Mouse (Mus musculus) monocyte, adult 5-6 weeks (primary cell): ENCODE data around the gene Cd300e. TPM values are rescaled to one million over a fixed set of nuclear protein-coding genes. Genes with fewer than 3 reads are reported as not detected.

Experiments used
- ATAC-seq: fragments of 153-309, 156-312 bp; replicated peaks from 2 replicates; pipeline ENCODE4 v1.8.0; 2017; ENCODE audit warnings: mild to moderate bottlenecking; ENCODE audit not compliant: low TSS enrichment, insufficient number of reproducible peaks, severe bottlenecking, poor library complexity, low FRiP score
- total RNA-seq: library from RNA; stranded (forward); fragments of 200-1000, 200-491, 200-594 nt; gene quantifications from 3 replicates; pipeline ENCODE4 v1.2.3, GENCODE M21; 2017

The Cd300e gene
- total RNA-seq, 1 experiment from 2014 or later, result 198 TPM

DNA sequence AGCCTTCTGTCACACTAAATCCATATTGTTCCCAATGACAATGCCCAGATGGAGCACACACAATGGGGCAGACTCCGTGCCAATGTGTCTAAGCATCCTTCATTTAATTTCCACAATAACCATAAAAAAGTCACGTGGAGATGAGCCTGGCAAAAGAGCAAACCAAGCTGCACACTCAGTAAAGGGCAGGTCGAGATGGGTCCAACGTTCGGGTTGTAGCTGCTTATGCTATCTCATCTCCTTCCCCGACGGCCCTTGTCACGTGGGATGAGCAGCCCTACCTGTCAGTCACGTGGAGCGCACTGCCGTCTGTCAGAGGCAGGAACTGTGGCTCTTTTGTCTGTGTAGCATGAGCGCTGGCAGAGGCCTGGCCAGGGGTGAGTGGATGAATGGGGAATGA is 22.6 kb upstream of the Cd300e start:
- ATAC-seq, result no peak

DNA sequence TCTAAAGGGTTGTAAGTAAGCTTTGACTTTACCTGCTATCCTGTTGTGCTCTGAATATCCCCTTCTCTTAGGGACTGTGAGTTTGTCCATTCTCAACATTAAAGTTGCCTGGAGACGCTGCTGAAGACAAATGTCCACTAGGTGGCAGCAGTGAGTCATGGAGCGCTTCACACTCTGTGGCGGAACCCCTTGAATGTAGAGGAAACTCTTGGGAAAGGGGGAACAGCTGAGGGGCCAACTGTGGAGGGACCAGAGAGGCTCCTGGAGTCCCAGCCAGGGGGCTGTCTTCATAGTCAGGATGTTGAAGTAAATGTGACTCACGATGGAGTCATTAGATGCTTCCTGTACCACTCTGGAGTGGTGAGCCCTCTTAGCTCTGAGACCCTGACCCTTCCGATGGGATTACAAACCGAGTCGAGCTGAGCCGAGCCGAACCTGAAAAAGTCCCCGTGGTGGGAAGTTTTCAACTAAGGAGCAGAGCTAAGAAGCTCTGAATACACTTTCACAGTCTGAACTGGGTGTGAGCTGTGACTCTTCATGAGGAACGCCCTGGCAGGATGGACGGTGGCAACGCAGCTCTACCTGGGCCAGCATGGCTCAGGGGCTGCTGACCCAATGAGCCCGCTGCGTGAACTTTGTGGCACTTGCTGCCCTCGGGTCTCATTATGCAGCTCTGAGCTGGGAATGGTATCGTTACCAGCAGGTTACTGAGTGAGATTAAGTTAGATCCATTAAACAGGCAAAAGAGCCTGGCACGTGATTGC is 21.6 kb upstream of the Cd300e start:
- peak; percentile 48; the same call in 1 of the 2 replicates for ATAC-seq

- ATAC-seq, result no peak
Measured at GRCm38 (mm10) chr11:115082196-115082595, 20.2 kb upstream of the Cd300e start.

DNA sequence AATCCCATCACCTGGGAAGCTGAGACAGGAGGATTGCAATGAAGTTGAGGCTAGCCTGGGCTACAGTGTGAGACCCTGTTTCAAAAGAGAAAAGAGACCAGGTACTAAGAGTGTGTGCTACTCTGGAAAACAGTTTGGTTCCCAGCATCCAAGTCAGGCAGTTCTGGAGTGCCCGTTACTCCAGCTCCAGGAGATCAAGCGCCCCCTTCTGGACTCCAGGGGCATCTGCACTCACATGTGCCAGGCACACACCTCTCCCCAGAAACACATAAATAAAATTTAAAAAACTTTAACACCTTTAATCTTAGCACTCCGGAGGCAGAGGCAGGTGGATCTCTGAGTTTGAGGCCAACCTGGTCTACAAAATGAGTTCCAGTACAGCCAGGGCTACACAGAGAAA is 19.4 kb upstream of the Cd300e start:
- ATAC-seq, result no peak

- ATAC-seq, result peak; percentile 71
Measured at GRCm38 (mm10) chr11:115080886-115081285, 18.9 kb upstream of the Cd300e start.

DNA sequence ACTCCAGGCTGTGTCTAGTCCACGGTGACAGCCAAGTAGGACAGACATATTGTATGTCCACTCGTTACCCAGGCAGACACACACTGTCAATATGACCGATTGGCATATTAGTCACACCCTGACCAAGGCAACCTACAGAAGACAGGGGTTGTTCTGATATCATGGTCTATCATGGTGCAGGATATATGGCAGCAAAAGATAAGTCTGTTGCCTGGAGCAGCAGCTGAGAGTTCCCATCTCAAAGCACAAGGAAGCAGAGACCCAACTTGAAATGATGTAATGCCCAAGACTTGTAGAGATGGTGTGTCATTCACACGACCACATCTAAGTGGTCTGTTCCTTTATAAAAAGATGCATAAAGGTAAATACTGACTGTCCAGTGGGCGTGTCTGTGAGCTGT is 16.7 kb upstream of the Cd300e start:
- ATAC-seq, result no peak

DNA sequence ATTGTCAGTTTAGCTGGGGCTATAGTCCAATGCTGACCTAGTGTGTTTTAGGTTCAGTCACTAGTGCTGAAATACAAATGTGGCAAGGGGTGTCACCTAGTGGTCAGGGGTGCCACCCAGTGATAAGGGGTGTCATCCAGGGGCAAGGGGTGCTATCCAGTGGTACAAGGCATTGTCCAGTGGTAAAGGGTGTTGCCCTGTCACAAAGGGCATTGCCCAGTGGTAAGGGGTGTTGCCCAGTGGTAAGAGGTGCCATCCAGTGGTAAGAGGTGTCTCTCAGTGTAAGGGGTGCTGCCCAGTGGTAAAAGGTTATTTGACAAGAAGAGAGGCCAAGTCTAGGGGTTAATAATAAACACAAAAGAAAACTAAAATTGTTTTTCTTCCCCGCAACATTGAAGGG is 15.5 kb upstream of the Cd300e start:
- ATAC-seq, result peak; percentile 7; the same call in 1 of the 2 replicates

DNA sequence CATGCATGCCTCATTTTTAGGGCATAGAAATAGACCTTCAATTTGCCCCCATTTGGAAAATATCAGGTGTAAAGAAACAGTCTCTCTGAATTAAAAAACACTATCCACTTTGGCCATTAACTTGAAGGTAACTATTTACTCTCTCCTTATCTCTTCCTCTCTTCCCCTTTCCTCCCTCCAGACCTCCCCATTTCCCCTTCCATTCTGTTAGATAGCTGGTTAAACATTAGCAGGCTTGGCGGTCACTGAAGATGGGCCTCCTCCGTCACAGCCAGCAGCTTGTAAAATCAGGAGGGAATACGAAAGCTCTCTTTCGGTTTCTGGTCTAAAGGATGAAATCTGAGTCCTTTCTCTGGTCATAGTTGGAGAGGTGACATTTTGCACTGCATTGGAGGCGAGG is 13.9 kb upstream of the Cd300e start:
- ATAC-seq, result no peak

- ATAC-seq, result no peak
Measured at GRCm38 (mm10) chr11:115075407-115075806, 13.4 kb upstream of the Cd300e start.

GRCm38 (mm10) chr11:115073002-115073401 is 11.0 kb upstream of the Cd300e start:
- no peak for ATAC-seq

GRCm38 (mm10) chr11:115071631-115072294 is 9.8 kb upstream of the Cd300e start:
- ATAC-seq, result peak; percentile 66

- ATAC-seq, result no peak
Measured at GRCm38 (mm10) chr11:115071015-115071551, 9.1 kb upstream of the Cd300e start.

DNA sequence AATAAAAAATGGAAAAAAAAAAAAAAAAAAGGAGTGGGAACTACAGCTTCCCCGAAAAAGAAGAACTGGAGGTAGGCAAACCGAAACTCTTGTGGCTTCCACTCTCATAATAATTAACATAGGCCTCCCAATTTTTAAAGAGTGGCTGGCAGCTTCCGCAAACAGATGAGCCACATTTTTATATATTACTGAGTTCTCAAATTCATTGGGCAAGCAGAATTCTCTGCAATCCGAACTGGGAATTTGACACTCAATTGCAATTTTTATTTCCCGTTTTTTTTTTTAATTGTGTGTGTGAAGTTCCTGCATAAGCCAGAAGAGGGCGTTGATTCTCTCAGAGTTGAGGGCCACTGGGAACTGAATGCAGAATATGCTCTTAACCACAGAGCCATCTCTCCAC is 4.8 kb upstream of the Cd300e start:
- peak; percentile 28 for ATAC-seq

- ATAC-seq, result peak; percentile 73
Measured at GRCm38 (mm10) chr11:115059797-115060196, 2.2 kb downstream of the Cd300e start.

- 0 out of 2 replicates have a peak, but pooled peaks have one; percentile 14 for ATAC-seq
Measured at GRCm38 (mm10) chr11:115058701-115059100, 3.3 kb downstream of the Cd300e start.

- peak; percentile 78 for ATAC-seq
Measured at GRCm38 (mm10) chr11:115054537-115054936, 7.4 kb downstream of the Cd300e start.

GRCm38 (mm10) chr11:115052991-115053390 is 9.0 kb downstream of the Cd300e start:
- no peak for ATAC-seq

GRCm38 (mm10) chr11:115052206-115052605 is 9.8 kb downstream of the Cd300e start:
- no peak for ATAC-seq

DNA sequence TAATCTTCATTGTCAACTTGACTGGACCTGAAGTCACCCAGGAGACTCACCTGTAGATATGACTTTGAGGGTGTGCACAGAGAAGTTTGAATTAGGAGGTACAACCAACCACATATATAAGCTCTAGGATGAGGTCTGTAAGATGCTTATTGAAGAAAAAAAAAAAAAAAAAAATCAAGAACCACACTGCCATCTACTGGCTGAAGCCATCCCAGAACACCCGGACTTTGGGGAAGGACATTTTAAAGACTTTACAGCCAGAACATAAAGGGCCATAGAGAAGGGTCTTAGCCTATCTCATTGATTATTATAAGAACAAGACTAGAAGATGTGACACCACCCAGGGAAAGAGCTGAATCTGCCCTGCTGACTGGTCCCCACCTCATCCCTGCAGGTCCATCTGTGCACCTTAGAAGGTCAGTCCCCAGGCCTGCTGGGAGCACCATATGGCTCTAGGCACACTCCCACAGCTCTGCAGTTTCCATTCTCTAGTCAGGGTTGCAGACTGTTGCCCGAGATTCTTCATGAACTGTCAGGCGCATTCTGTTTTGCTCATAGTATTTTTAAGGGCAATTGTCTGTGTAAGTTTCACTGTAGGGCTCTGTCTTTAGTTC is 12.6 kb downstream of the Cd300e start:
- peak; percentile 28 for ATAC-seq
